Mouse (Mus musculus): ENCODE results near the gene Syne1. TPM values are rescaled to one million over a fixed set of nuclear protein-coding genes. Genes with fewer than 3 reads are reported as not detected.

Gene Syne1
- total and polyA plus RNA-seq, 3 experiments, result 29.0 to 66.6 (median 53.6) TPM

DNA sequence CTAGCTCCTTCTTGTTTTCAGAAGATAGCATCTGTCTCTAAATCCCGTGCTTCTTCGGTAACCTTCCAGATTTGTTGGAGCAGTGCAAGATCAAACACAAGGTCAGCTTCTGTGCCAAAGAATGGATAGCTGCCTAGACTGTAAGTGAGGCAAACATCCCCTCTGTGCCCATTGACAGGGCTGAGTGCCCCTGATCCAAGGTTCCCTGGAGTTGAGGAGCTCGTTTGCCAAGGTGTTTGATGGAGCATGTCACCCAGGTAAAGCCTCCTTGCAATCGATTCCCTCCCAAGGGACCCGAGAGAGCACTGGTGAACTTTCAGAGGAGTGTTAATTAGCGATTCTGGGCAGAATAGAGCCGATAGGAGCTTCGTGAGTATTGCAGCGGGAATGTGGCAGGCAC lies 523.0 kb downstream of the Syne1 start:
- intact Hi-C loops (cut with DNase I), result no loop called here
- 91% methylated on average over 9 of the region's 9 CpGs for WGBS
- no peaks in the 10 kb centered on the region for H3K79me2 ChIP-seq (replicated peaks; ENCODE audit: control insufficient read depth, insufficient read depth, low read length)
- H3K27me3 ChIP-seq (ENCODE audit: control insufficient read depth, insufficient read depth, low read length), result no peaks in the 10 kb centered on the region
- TF ChIP-seq CTCF (IDR thresholded peaks at IDR 0.05) (no peak), EP300 (IDR thresholded peaks at IDR 0.05; ENCODE audit: insufficient read depth, low read depth, low read length) (no peak), POLR2A (IDR thresholded peaks at IDR 0.05; ENCODE audit: insufficient read depth, low read depth, low read length) (no peak)
- no peak overlapping the region for H3K9ac ChIP-seq (ENCODE audit: low read depth, low read length)
- H3K4me1 ChIP-seq (ENCODE audit: control insufficient read depth, insufficient read depth, low read length), result no peaks in the 10 kb centered on the region
- H3K36me3 ChIP-seq (ENCODE audit: control insufficient read depth, insufficient read depth, low read length), result peaks cover 3% of the 10 kb centered on the region
- no peak overlapping the region for H3K27ac ChIP-seq
- no peak for DNase-seq
- H3K4me3 ChIP-seq, result no peak overlapping the region

DNA sequence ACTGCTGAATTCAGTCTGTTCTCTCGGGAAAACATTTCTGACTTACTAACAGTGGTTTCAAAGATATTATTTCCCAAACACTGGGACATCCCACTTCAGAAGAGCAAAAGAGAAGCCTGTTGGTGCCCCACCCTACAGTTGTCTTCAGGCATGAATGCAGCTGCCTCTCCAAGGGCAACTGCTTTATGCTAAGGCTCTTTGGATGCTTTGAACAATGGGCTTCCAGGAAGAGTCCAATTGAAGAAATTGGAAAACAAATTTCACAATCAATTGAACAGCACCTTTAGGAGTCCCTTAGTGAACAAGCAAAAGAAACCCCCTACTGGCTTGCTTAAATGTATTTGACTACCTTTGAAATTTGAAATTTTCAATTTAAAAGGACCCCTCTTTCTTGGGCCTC lies 524.1 kb downstream of the Syne1 start:
- Histone ChIP-seq H3K4me3 (no peak overlapping the region), H3K36me3 (ENCODE audit: control insufficient read depth, insufficient read depth, low read length) (peaks cover 3% of the 10 kb centered on the region), H3K27ac (no peak overlapping the region), H3K27me3 (ENCODE audit: control insufficient read depth, insufficient read depth, low read length) (no peaks in the 10 kb centered on the region), H3K9ac (ENCODE audit: low read depth, low read length) (no peak overlapping the region), H3K79me2 (replicated peaks; ENCODE audit: control insufficient read depth, insufficient read depth, low read length) (no peaks in the 10 kb centered on the region), H3K4me1 (ENCODE audit: control insufficient read depth, insufficient read depth, low read length) (no peaks in the 10 kb centered on the region)
- 97% methylated on average over 1 of the region's 1 CpGs for WGBS
- TF ChIP-seq POLR2A (IDR thresholded peaks at IDR 0.05; ENCODE audit: insufficient read depth, low read depth, low read length), result no peak
- TF ChIP-seq CTCF (IDR thresholded peaks at IDR 0.05), result no peak
- TF ChIP-seq EP300 (IDR thresholded peaks at IDR 0.05; ENCODE audit: insufficient read depth, low read depth, low read length), result no peak
- intact Hi-C loops (cut with DNase I), result no loop called here
- no peak for DNase-seq

DNA sequence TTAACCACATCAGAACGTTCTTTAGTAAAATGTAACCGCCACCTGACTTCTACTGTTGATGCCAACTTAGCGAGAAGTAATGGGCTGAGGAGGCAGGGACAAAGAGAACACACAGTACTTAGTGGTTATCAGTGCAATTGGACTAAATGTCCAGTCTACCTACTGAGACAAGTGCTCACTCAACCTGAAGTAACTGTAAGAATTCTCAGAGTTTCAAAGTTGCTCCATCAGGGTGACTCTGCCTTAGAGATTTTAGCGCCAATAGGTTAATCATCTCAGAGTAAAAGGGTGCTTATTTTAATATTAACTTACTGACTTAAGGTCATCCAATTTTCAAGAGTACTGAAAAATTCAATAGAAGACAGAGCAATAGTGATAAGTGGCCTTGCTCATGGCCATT lies 525.4 kb downstream of the Syne1 start:
- Histone ChIP-seq H3K27ac (no peak overlapping the region), H3K36me3 (ENCODE audit: control insufficient read depth, insufficient read depth, low read length) (peaks cover 3% of the 10 kb centered on the region), H3K9ac (ENCODE audit: low read depth, low read length) (no peak overlapping the region), H3K4me3 (no peak overlapping the region), H3K27me3 (ENCODE audit: control insufficient read depth, insufficient read depth, low read length) (no peaks in the 10 kb centered on the region), H3K79me2 (replicated peaks; ENCODE audit: control insufficient read depth, insufficient read depth, low read length) (no peaks in the 10 kb centered on the region), H3K4me1 (ENCODE audit: control insufficient read depth, insufficient read depth, low read length) (no peaks in the 10 kb centered on the region)
- intact Hi-C loops (cut with DNase I), result no loop called here
- WGBS, result 96% methylated on average over 4 of the region's 4 CpGs
- TF ChIP-seq EP300 (IDR thresholded peaks at IDR 0.05; ENCODE audit: insufficient read depth, low read depth, low read length), result no peak
- no peak for TF ChIP-seq CTCF (IDR thresholded peaks at IDR 0.05)
- no peak for TF ChIP-seq POLR2A (IDR thresholded peaks at IDR 0.05; ENCODE audit: insufficient read depth, low read depth, low read length)
- DNase-seq, result no peak

DNA sequence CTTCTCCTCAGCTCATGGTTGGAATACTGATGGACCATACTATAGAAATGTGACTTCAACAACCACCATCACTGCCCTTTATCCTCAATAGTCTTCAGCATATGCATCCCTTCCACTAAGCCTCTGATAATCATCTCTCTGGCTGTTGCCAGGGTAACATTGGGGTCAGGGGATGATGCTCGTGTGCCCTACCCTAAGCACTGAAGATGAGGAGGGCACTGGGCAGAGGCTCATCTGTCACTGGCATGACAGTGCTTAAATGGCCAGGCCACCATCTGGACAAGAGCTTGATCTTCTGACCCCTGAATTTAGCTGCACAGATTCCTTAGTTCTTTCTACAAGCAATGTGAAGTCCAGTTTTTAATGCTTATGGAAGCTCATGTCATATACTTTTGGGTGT lies 534.1 kb downstream of the Syne1 start:
- H3K4me3 ChIP-seq, result no peak overlapping the region
- TF ChIP-seq EP300 (IDR thresholded peaks at IDR 0.05; ENCODE audit: insufficient read depth, low read depth, low read length), result no peak
- no peak for TF ChIP-seq POLR2A (IDR thresholded peaks at IDR 0.05; ENCODE audit: insufficient read depth, low read depth, low read length)
- TF ChIP-seq CTCF (IDR thresholded peaks at IDR 0.05), result no peak
- no peaks in the 10 kb centered on the region for H3K79me2 ChIP-seq (replicated peaks; ENCODE audit: control insufficient read depth, insufficient read depth, low read length)
- intact Hi-C loops (cut with DNase I), result no loop called here
- H3K4me1 ChIP-seq (ENCODE audit: control insufficient read depth, insufficient read depth, low read length), result no peaks in the 10 kb centered on the region
- DNase-seq, result no peak
- H3K9ac ChIP-seq (ENCODE audit: low read depth, low read length), result no peak overlapping the region
- H3K36me3 ChIP-seq (ENCODE audit: control insufficient read depth, insufficient read depth, low read length), result no peaks in the 10 kb centered on the region
- WGBS, result 79% methylated on average over 1 of the region's 1 CpGs
- no peak overlapping the region for H3K27ac ChIP-seq
- no peaks in the 10 kb centered on the region for H3K27me3 ChIP-seq (ENCODE audit: control insufficient read depth, insufficient read depth, low read length)

- Histone ChIP-seq H3K79me2 (replicated peaks; ENCODE audit: control insufficient read depth, insufficient read depth, low read length) (no peaks in the 10 kb centered on the region), H3K27me3 (ENCODE audit: control insufficient read depth, insufficient read depth, low read length) (no peaks in the 10 kb centered on the region), H3K9ac (ENCODE audit: low read depth, low read length) (no peak overlapping the region), H3K4me3 (no peak overlapping the region), H3K27ac (no peak overlapping the region), H3K36me3 (ENCODE audit: control insufficient read depth, insufficient read depth, low read length) (no peaks in the 10 kb centered on the region), H3K4me1 (ENCODE audit: control insufficient read depth, insufficient read depth, low read length) (no peaks in the 10 kb centered on the region)
- DNase-seq, result no peak
- WGBS, result 69% methylated on average over 1 of the region's 1 CpGs
- TF ChIP-seq CTCF (IDR thresholded peaks at IDR 0.05) (no peak), EP300 (IDR thresholded peaks at IDR 0.05; ENCODE audit: insufficient read depth, low read depth, low read length) (no peak), POLR2A (IDR thresholded peaks at IDR 0.05; ENCODE audit: insufficient read depth, low read depth, low read length) (no peak)
- intact Hi-C loops (cut with DNase I), result no loop called here
These were observed 536.3 kb downstream of the Syne1 start for GRCm38 (mm10) chr10:5014976-5015375.

GRCm38 (mm10) chr10:5012004-5012403 lies 539.3 kb downstream of the Syne1 start:
- H3K9ac ChIP-seq (ENCODE audit: low read depth, low read length), result no peak overlapping the region
- TF ChIP-seq CTCF (IDR thresholded peaks at IDR 0.05) (no peak), POLR2A (IDR thresholded peaks at IDR 0.05; ENCODE audit: insufficient read depth, low read depth, low read length) (no peak), EP300 (IDR thresholded peaks at IDR 0.05; ENCODE audit: insufficient read depth, low read depth, low read length) (no peak)
- H3K4me1 ChIP-seq (ENCODE audit: control insufficient read depth, insufficient read depth, low read length), result no peaks in the 10 kb centered on the region
- no peak for DNase-seq
- no peaks in the 10 kb centered on the region for H3K79me2 ChIP-seq (replicated peaks; ENCODE audit: control insufficient read depth, insufficient read depth, low read length)
- H3K36me3 ChIP-seq (ENCODE audit: control insufficient read depth, insufficient read depth, low read length), result no peaks in the 10 kb centered on the region
- no peaks in the 10 kb centered on the region for H3K27me3 ChIP-seq (ENCODE audit: control insufficient read depth, insufficient read depth, low read length)
- H3K27ac ChIP-seq, result no peak overlapping the region
- intact Hi-C loops (cut with DNase I), result no loop called here
- H3K4me3 ChIP-seq, result no peak overlapping the region
